Mouse (Mus musculus) c-Kit-positive CD71-positive TER-119-negative erythroid progenitor cells, embryonic 14.5 days (primary cell): ENCODE results near the gene Tcf25.
"Not testable (repeated sequence)": the region's sequence is repeated elsewhere in the genome, so short reads cannot be mapped to it uniquely, and the experiment has no call there.

Experiments used
- DNase-seq: peaks from one replicate; pipeline ENCODE4 v3.0.0-alpha.2; 2013; ENCODE audit warnings: low read depth

The Tcf25 gene

GRCm38 (mm10) chr8:123411246-123411645 lies 37.7 kb downstream of the Tcf25 start, which contains the start of gene Tubb3:
Gene Tubb3 (plus strand): TSS chr8:123411424.
- no peak for DNase-seq

- no peak for DNase-seq
These were observed 38.3 kb downstream of the Tcf25 start for GRCm38 (mm10) chr8:123411781-123412327.

- no peak for DNase-seq
These were observed 39.1 kb downstream of the Tcf25 start for GRCm38 (mm10) chr8:123412560-123413170.

DNA sequence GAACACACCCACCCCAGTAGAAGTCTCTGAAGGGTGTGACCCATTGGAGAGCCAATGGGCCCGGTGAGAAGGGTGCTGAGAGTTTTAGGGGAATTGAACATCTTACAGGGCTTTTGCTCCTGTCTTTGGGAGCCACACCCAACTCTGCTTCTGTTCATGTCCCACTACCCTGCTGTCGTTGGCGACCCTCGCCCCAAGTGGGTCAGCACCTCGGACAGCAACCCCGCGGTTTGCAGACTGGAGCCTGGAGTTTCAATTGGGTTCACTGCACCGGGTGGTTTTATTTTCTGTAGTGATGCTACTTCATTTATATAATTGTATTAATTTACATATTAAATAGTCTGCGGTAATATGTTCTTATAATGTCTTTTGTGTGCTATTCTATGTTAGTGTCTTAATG lies 40.7 kb downstream of the Tcf25 start:
- no peak for DNase-seq

DNA sequence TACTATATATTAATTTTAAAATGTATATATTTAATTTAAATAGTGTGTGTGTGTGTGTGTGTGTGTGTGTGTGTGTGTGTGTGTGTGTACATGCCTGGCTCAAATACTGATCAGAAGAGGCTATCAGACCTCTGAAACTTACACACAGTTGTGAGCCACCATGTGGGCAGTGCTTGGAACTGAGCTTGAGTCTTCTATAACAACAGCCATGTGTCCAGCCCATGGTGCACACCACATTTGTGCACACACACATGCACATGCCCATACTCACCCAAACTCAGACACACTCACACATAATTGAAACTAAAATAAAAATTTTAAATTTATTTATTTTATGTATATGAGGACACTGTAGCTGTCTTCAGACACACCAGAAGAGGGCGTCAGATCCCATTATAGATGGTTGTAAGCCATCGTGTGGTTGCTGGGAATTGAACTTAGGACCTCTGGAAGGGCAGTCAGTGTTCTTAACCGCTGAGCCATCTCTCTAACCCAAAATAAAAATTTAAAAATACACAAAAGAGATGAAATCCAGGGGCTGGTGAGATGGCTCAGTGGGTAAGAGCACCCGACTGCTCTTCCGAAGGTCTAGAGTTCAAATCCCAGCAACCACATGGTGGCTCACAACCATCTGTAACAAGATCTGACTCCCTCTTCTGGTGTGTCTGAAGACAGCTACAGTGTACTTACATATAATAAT lies 41.6 kb downstream of the Tcf25 start:
- not testable (repeated sequence) for DNase-seq

DNA sequence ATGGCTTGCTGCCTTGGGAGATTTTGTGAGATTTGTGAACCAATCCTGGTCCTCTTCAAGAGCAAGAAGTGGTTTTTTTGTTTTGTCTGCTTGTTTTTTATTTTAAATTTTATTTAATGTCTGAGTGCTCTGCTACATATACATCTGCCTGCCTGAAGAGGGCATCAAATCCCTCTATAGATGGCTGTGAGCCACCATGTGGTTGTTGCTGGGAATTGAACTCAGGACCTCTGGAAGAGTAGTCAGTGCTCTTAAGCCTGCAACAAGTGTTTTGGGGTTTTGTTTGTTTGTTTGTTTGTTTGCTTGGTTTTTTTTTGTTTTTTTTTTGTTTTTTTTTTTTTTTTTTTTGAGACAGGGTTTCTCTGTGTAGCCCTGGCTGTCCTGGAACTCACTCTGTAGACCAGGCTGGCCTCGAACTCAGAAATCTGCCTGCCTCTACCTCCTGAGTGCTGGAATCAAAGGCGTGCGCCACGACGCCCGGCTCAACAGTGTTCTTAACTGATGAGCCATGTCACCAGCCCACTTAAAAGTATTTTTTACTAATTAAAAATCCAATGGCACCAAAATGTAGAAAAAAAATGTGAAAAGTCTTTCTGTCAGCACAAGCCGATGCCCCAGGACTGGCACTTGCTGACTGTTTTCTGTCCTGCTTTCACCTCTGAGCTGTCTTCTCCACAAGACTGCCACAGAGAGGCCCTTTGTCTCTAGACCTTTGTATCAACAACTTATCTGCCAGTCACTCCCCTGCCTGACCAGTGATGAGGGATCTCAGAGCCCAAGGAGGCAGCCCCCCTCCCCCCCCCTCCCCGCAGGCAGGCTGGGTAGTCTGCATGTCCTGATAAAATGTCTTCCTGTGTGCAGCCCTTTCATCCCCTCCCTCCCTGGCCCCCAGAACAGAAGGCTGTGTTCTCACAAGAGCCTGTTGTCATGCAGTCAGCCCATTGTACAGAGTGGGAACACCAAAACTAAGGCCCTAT lies 42.7 kb downstream of the Tcf25 start:
- DNase-seq = no peak

- no peak for DNase-seq
These were observed 43.5 kb downstream of the Tcf25 start for GRCm38 (mm10) chr8:123416944-123417555.

GRCm38 (mm10) chr8:123419711-123420110 lies 46.2 kb downstream of the Tcf25 start:
- no peak for DNase-seq

DNA sequence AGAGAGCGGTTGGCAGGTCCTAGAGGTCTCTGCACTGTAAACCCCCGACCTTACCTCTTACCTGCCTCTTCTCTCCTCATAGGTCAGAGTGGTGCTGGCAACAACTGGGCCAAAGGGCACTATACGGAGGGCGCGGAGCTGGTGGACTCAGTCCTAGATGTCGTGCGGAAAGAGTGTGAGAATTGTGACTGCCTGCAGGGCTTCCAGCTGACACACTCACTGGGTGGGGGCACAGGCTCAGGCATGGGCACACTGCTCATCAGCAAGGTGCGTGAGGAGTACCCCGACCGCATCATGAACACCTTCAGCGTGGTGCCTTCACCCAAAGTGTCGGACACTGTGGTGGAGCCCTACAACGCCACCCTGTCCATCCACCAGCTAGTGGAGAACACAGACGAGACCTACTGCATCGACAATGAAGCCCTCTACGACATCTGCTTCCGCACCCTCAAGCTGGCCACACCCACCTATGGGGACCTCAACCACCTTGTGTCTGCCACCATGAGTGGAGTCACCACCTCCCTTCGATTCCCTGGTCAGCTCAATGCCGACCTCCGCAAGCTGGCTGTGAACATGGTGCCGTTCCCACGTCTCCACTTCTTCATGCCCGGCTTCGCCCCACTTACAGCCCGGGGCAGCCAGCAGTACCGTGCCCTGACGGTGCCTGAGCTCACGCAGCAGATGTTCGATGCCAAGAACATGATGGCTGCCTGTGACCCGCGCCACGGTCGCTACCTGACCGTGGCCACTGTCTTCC lies 47.1 kb downstream of the Tcf25 start:
- DNase-seq = no peak

DNA sequence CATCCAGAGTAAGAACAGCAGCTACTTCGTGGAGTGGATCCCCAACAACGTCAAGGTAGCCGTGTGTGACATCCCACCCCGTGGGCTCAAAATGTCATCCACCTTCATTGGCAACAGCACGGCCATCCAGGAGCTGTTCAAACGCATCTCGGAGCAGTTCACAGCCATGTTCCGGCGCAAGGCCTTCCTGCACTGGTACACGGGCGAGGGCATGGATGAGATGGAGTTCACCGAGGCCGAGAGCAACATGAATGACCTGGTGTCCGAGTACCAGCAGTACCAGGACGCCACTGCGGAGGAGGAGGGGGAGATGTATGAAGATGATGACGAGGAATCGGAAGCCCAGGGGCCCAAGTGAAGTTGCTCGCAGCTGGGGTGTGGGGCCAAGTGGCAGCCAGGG lies 47.8 kb downstream of the Tcf25 start:
- no peak for DNase-seq

GRCm38 (mm10) chr8:123422056-123422780 lies 48.7 kb downstream of the Tcf25 start:
- no peak for DNase-seq

GRCm38 (mm10) chr8:123422781-123423159 lies 49.2 kb downstream of the Tcf25 start:
- DNase-seq = no peak

- DNase-seq = no peak
These were observed 49.9 kb downstream of the Tcf25 start, which contains the start of gene Def8 for GRCm38 (mm10) chr8:123423441-123423840. Gene Def8 (plus strand): TSS chr8:123423527.

DNA sequence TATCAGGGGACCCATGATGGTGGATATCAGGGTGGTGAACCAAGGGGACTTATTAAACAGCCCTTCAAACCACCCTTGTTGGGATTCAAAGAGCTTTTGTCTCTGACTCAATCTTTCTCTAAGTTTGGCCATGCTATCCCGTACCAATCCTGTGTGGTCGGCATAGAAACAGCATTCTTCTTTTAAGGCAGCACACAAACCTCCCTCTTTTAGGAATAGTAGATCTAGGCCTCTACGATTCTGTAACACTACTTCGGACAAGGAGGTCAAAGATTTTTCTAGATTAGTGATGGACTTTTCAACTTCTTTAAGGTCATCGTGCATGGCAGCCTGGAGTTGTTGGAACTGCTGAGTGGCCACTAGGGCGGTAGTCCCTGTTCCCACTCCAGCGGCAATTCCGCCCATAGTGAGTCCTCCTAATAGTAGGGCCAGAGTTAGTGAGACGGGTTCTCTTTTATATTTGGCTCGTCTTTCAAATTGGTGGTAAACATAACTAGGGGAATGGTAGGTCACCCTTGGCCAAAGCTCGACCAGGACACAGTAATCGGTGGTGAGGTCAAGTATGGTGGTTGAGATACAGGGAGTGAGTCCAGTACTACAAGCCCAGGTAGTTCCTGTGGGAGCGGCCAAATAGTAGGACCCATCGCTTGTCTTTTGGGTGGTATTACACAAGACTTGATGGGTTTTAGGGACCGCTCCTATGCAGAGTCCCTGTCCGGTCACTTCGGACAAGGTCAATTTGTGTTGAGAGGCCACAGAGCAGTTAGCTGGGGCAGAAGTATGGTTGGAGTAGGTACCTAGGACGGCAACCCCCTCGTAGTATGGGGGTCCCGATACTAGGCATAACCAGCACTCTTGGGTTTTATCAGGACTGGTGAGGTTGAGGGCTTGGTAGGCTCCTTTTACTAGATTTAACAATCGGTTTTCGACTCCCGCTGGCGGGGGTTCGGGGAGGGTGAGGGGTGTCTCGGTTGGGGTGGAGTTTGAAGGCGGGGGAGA lies 53.3 kb downstream of the Tcf25 start:
- no peak for DNase-seq

DNA sequence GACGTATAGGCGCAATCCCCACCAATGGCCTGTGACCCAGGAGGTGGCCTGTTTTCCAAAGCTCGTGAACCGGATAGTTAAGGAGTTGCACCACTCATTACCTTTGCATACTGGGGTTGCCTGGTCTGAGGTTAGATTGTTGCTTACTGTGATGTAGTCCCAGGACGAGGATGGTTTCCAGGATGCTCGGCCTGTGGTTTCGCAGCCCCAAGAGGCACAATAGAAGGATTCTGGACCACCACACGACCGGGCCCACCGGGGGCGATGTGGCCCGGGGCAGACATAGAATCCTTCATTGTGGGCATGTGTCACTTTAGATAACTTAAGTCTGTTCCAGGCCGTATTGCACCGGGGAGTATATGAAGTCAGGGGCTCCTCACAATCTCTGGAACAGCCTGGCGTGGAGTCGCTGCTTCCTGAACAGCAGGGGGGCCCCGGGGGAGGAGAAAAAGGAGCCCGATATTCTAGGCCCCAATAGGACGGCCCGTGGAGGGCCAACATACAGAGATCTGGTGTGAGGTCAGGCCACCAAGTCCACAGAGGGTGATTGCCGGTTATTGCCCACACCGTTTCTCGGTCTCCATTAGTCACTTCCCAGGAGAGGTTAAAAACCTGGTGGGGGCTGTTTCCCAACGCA lies 54.2 kb downstream of the Tcf25 start:
- no peak for DNase-seq

- DNase-seq = no peak
These were observed 54.9 kb downstream of the Tcf25 start for GRCm38 (mm10) chr8:123428343-123428893.

DNA sequence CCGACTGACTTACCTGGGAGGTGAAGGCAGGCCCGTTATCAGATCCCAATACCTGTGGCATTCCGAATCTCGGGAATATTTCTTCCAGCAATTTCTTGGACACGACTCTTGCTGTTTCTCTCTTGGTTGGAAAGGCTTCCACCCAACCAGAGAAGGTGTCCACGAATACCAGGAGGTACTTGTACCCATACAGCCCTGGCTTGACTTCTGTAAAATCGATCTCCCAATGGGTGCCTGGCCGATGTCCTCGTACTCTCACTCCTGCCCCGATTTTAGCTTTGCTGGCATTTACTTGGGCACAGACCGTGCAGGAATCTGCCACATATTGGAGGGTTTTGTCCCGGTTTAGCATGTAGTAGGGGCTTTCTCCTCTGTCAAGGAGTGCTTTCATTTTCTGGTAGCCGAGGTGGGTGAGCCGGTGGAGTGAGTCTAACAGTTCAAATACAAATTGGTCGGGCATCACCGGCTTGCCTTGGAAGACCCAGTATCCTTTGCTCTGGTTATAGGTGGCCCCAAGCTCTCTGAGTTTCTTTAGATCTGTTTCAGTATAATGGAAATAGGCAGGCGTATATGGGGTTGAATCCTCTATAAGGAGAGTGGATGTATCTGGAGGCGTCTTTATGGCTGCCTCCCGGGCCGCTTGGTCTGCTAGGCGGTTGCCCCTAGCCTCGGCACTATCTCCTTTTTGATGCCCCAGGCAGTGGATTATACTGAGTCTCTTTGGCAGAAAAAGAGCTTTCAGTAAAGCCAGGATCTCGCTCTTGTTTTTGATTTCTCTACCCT lies 55.6 kb downstream of the Tcf25 start:
- DNase-seq = no peak

DNA sequence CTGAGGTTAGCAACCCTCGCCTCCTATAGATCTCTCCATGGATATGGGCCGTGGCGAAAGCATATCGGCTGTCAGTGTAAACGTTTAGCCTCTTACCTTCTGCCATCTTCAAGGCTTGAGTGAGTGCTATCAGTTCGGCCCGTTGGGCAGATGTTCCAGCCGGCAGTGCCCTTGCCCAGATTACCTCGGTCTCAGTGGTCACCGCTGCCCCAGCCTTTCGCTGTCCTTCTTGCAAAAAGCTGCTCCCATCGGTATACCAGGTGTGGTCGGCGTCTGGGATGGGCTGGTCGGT lies 56.1 kb downstream of the Tcf25 start:
- DNase-seq = not testable (repeated sequence)
